Mouse (Mus musculus) lung, adult 2 months (tissue): ENCODE measurements around the gene Ephb4. TPM values are rescaled to one million over a fixed set of nuclear protein-coding genes. Genes with fewer than 3 reads are reported as not detected.
A peak's percentile ranks its signal among the peaks of the same experiment; 100 is the strongest.

ENCODE experiments used
- DNase-seq: peaks from one replicate; pipeline ENCODE4 v3.0.0; 2022
- H3K4me1 ChIP-seq: fragments of 200-500 bp; 2 replicates; pipeline ENCODE4 v1.6.1; 2011; ENCODE audit warnings: low read length; ENCODE audit not compliant: control insufficient read depth, insufficient read depth
- H3K4me3 ChIP-seq: fragments of 200-500 bp; replicated peaks from 2 replicates; pipeline ENCODE3; 2011; ENCODE audit warnings: low read depth, mild to moderate bottlenecking, control low read depth, low read length; ENCODE audit errors: extremely low read depth
- CTCF ChIP-seq: fragments of 200-500 bp; IDR thresholded peaks from 2 replicates; pipeline ENCODE4 v1.5.1; 2011; ENCODE audit warnings: mild to moderate bottlenecking, low read length, control low read depth; ENCODE audit not compliant: insufficient read depth
- POLR2A ChIP-seq: fragments of 200-500 bp; IDR thresholded peaks from 2 replicates; pipeline ENCODE4 v1.6.1; 2011; ENCODE audit warnings: low read depth, mild to moderate bottlenecking, control low read depth, low read length, borderline replicate concordance; ENCODE audit errors: extremely low read depth
- WGBS: fragments of 180-500 bp; shearing (Covaris S2); methylation state at CpG from one replicate; pipeline ENCODE4 v1.1.7; 2018; 5-methylcytosine and 5-hydroxymethylcytosine counted together
- polyA plus RNA-seq: library from polyadenylated mRNA; depleted of rRNA; stranded (reverse); fragments of >200 nt; gene quantifications from 2 replicates; pipeline ENCODE4 v1.2.3, GENCODE M21; 2012

The Ephb4 gene
- polyA plus RNA-seq, 1 experiment: 105 TPM

DNA sequence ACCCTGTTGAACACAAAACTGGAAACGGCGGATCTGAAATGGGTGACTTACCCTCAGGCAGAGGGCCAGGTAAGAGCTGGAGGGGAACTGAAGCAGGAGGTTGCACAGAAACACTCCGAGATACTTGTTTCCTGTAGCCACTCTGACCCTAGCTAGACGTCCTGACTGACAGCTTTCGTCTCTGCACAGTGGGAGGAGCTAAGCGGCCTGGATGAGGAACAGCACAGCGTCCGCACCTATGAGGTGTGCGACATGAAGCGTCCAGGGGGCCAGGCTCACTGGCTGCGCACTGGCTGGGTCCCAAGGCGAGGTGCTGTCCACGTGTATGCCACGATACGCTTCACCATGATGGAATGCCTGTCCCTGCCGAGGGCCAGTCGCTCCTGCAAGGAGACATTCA lies 4.2 kb downstream of the Ephb4 start:
- WGBS: 54% methylated on average over 17 of the region's 17 CpGs
- H3K4me3 ChIP-seq: no peak overlapping the region
- DNase-seq: no peak
- H3K4me1 ChIP-seq: peaks cover 17% of the 10 kb centered on the region
- TF ChIP-seq CTCF (no peak), POLR2A (no peak)

DNA sequence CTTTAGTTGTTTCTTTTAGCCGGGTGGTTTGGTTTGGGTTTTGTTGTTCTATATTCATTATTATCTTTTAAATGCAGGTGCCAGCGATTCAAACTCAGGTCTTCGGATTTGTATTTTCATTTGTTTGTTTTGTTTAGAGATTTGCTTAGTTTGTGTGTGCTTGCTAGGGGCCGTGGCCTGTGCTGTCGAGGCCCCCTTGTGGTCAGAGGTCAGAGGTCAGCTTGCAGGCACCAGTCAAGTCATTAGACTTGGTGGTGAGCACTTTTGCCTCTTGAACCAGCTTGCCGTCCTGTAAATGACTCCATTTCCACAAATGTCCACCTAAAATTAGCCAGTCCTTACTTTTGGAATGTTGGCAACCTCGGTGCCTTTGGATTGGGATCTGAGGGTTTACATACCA lies 8.5 kb downstream of the Ephb4 start:
- TF ChIP-seq POLR2A (no peak), CTCF (peak; percentile 40)
- WGBS: 25% methylated on average over 7 of the region's 7 CpGs
- Histone ChIP-seq H3K4me3 (no peak overlapping the region), H3K4me1 (peaks cover 12% of the 10 kb centered on the region)
- DNase-seq: no peak

DNA sequence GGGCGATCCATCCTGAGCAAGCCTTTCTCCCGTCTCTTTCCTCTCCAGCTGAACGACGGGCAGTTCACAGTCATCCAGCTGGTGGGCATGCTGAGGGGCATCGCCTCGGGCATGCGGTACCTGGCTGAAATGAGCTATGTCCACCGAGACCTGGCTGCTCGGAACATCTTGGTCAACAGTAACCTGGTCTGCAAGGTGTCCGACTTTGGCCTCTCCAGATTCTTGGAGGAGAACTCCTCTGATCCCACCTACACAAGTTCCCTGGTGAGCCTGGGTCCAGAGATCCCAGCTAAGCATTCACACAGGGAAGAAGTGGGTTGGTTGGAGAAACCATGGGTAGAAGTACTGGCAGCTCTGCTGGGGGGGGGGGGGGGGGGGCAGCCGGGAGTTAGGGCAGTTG lies 19.8 kb downstream of the Ephb4 start:
- no peaks in the 10 kb centered on the region for H3K4me1 ChIP-seq

DNA sequence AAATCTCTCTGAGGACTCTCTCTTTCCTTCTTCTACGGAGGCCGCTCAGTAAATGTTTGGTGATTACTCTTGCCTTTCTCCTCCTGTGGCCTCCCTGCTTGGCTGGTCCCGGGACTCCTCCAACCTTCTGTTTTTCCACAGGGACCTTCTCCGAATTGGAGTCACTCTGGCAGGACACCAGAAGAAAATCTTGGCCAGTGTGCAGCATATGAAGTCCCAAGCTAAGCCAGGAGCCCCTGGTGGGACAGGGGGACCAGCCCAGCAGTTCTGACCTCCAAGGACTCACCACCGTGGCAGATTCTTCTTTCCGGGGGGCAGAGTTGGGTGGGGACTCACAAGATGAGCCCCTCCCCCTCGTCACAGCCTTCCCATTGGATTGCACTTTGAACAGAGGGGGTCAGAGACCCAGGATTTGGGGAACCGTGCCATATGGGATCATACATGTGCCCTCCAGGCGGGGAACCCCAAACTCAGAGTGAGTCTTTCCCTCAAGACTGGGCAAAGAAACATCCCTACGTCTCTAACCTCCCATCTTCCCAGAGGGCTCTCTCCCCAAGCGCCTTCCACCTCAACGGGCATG lies 23.6 kb downstream of the Ephb4 start:
- TF ChIP-seq CTCF (no peak), POLR2A (no peak)
- 62% methylated on average over 12 of the region's 12 CpGs for WGBS
- peaks cover 11% of the 10 kb centered on the region for H3K4me1 ChIP-seq
- DNase-seq: no peak
- no peak overlapping the region for H3K4me3 ChIP-seq

More for the DNA sequence above, 19.8 kb downstream of the Ephb4 start:
- no peak for DNase-seq
- WGBS: 97% methylated on average over 11 of the region's 11 CpGs
- TF ChIP-seq CTCF (no peak), POLR2A (no peak)
- no peak overlapping the region for H3K4me3 ChIP-seq

DNA sequence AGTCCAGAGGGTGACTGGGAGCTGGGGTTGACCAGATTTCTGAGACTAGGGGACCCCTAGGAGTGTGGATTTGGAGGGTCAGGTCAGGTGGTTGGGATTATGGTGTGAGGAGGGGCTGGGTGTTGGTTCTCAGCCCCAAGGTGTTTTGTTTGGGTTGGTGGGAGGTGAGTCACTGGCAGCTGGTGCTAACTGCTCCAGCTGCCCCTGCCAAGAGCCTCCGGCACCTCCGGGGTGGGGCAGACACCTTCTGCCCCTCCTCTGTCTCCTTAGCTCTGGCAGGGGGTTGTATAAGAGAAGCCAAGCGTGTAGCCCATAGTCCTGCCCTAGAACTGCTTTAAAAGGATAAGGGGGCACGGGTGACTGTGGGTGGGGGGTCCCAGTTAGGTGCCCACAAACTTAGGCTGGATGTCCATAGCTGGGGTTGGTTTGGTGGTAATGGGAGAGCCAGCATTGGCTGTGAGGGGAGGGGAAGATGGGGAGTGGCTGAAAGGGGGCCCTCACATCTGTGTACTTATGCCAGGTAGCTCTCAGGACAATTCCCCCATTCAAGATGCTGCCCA lies 24.7 kb downstream of the Ephb4 start:
- peaks cover 11% of the 10 kb centered on the region for H3K4me1 ChIP-seq
- 61% methylated on average over 4 of the region's 4 CpGs for WGBS
- no peak for TF ChIP-seq POLR2A
- TF ChIP-seq CTCF: no peak
- no peak for DNase-seq
- no peak overlapping the region for H3K4me3 ChIP-seq

DNA sequence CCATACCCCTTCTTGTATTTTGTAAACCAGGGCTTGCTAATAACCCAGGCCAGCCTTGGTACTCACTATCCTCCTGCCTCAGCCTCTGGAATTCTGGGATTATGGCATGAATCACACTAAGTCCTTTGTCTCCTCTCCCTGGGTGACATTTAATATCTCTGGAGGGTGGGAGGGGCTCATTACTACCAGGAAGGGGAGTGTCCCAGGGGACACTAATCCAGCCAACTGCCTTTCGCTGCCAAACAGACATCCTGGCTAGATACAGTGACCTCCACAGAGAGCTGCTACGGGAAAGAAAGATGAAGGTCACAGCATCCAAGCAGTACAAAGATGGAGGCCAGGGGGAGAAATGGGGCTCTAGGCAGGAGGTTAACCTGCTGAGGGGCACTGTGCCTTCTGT lies 25.7 kb downstream of the Ephb4 start:
- no peak overlapping the region for H3K4me3 ChIP-seq
- WGBS: 21% methylated on average over 2 of the region's 2 CpGs

DNA sequence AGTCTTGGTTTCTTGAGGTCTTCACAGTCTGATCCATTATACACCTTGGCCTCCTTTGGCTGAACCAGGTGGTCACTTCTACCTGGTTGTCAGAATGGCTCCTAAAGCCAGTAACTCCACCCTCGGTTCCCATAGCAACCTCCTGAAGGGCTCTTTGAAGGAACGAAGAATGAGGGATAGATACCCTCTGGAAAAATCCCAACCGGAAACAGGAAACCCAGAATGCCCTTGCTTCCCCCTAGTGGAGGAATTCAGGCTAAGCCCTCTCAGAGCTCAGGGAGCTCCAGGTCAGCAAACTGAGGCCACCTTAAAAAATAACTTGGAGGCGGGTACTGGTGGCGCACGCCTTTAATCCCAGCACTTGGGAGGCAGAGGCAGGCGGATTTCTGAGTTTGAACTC lies 26.3 kb downstream of the Ephb4 start:
- H3K4me3 ChIP-seq: no peak overlapping the region
- H3K4me1 ChIP-seq: peaks cover 11% of the 10 kb centered on the region
- WGBS: 32% methylated on average over 7 of the region's 7 CpGs
- TF ChIP-seq POLR2A (no peak), CTCF (peak; percentile 48; the same call in 1 of the 2 replicates)
- DNase-seq: peak; percentile 43

More for the DNA sequence above, 25.7 kb downstream of the Ephb4 start:
- TF ChIP-seq CTCF (no peak), POLR2A (no peak)
- no peak for DNase-seq
- peaks cover 11% of the 10 kb centered on the region for H3K4me1 ChIP-seq

DNA sequence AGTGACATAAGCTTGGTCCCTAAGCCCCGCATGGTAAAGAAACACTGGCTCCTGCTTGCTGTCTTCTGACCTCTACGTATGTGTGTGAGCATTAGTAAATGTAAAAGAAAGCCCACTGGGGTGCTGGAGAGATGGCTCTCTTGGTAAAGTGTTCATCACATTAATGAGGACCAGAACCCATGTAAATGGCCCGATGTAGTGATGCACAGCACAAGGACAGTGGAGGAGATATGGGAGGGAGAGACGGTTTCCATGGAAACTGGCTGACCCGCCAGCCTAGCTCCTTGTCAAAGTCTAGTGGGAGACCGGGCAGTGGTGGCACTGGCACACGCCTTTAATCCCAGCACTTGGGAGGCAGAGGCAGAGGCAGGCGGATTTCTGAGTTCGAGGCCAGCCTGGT lies 26.8 kb downstream of the Ephb4 start:
- WGBS: 43% methylated on average over 9 of the region's 9 CpGs
- TF ChIP-seq POLR2A: no peak
- no peak for TF ChIP-seq CTCF
- Histone ChIP-seq H3K4me1 (peaks cover 11% of the 10 kb centered on the region), H3K4me3 (no peak overlapping the region)
- DNase-seq: no peak

DNA sequence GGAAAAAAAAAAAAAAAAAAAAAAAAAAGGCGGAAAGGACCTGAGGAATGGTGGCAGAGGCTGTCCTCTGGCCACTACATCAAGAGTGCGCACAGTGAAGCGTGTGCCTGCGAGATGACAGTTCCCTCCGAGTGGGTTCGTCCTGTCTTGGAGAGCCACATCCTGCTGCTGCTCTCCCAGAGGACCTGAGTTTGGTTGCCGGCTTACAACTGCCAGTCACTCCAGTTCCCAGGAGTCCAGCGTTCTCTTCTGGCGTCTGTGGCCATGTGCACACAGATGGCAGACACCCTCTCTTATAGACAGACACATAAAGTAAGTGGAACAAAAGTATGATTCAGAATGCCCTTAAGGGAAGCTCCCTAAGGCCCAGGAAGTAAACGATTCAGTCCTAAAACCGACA lies 27.3 kb downstream of the Ephb4 start:
- DNase-seq: no peak
- Histone ChIP-seq H3K4me3 (no peak overlapping the region), H3K4me1 (peaks cover 11% of the 10 kb centered on the region)
- WGBS: 10% methylated on average over 11 of the region's 11 CpGs
- TF ChIP-seq POLR2A (no peak), CTCF (no peak)

DNA sequence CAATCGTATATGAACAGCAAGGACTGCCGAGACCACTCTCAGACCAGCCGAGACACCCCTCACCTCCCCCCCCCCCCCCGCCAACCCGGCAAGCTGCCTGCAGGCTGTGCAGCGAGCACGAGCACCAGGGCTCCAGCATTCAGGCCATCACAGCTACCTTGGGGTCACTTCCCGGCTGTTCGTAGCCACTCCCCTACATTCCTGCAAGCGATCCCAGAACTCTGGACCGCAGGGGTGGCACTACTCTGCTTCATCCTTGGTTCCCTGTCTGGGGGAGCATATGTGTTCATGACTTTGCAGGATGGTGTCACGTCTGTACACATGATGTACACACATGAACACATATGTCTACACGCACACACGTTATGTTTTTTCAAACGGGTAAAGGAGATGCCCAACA lies 27.7 kb downstream of the Ephb4 start:
- no peak for DNase-seq
- no peak overlapping the region for H3K4me3 ChIP-seq
- WGBS: 15% methylated on average over 11 of the region's 15 CpGs
- TF ChIP-seq POLR2A (no peak), CTCF (no peak)
- H3K4me1 ChIP-seq: peaks cover 11% of the 10 kb centered on the region
